Mouse (Mus musculus) neural tube, embryonic 11.5 days (tissue): ENCODE data around the gene Moxd1. TPM values are rescaled to one million over a fixed set of nuclear protein-coding genes. Genes with fewer than 3 reads are reported as not detected.

Source experiments
- ATAC-seq: fragments of 200-750 bp; cut with Nextera tagmentation; 2 replicates; pipeline ENCODE4 v1.8.0; 2017; ENCODE audit warnings: moderate number of reproducible peaks, mild to moderate bottlenecking, moderate TSS enrichment, moderate library complexity; ENCODE audit not compliant: insufficient read depth, low FRiP score, low TSS enrichment
- DNase-seq: peaks from one replicate; pipeline ENCODE4 v3.0.0-alpha.2; 2015; ENCODE audit warnings: low spot score
- H3K27ac ChIP-seq: fragments of 300-500 bp; sonication (generic); 2 replicates; pipeline ENCODE4 v1.5.1; 2014; ENCODE audit warnings: low read depth, mild to moderate bottlenecking, low read length
- H3K27me3 ChIP-seq: fragments of 300-500 bp; sonication (generic); 2 replicates; pipeline ENCODE4 v1.6.1; 2014; ENCODE audit warnings: mild to moderate bottlenecking, low read length, mixed read lengths; ENCODE audit not compliant: control insufficient read depth, insufficient read depth
- H3K36me3 ChIP-seq: fragments of 300-500 bp; sonication (generic); 2 replicates; pipeline ENCODE4 v1.6.1; 2014; ENCODE audit warnings: mild to moderate bottlenecking, low read length, moderate library complexity, mixed read lengths; ENCODE audit not compliant: control insufficient read depth, insufficient read depth
- H3K4me1 ChIP-seq: fragments of 300-500 bp; sonication (generic); 2 replicates; pipeline ENCODE4 v1.6.1; 2014; ENCODE audit warnings: low read length, mixed read lengths; ENCODE audit not compliant: control insufficient read depth, insufficient read depth
- H3K4me2 ChIP-seq: fragments of 300-500 bp; sonication (generic); 2 replicates; pipeline ENCODE4 v1.6.1; 2014; ENCODE audit warnings: low read depth, mild to moderate bottlenecking, moderate library complexity
- H3K4me3 ChIP-seq: fragments of 300-500 bp; sonication (generic); 2 replicates; pipeline ENCODE4 v1.5.1; 2014; ENCODE audit warnings: low read depth, low read length
- H3K9ac ChIP-seq: fragments of 300-500 bp; sonication (generic); 2 replicates; pipeline ENCODE4 v1.6.1; 2014; ENCODE audit warnings: mild to moderate bottlenecking, low read length
- H3K9me3 ChIP-seq: fragments of 300-500 bp; sonication (generic); 2 replicates; pipeline ENCODE4 v1.6.1; 2016; ENCODE audit warnings: low read length; ENCODE audit not compliant: control insufficient read depth
- WGBS: fragments of 180-500 bp; shearing (Covaris S2); extraction: QIAGEN DNeasy Blood & Tissue Kit; methylation state at CpG from one replicate; pipeline ENCODE4 v1.1.7; 2014; 5-methylcytosine and 5-hydroxymethylcytosine counted together
- polyA plus RNA-seq: library from polyadenylated mRNA; unstranded; fragments of >200 nt; fragmentation: Nextera tagmentation; extraction: Ambion mirVana; gene quantifications from 2 replicates; pipeline ENCODE4 v1.2.1, GENCODE M21; 2014

The Moxd1 gene
- polyA plus RNA-seq, 1 experiment from 2014 or later: 45.8 TPM

DNA sequence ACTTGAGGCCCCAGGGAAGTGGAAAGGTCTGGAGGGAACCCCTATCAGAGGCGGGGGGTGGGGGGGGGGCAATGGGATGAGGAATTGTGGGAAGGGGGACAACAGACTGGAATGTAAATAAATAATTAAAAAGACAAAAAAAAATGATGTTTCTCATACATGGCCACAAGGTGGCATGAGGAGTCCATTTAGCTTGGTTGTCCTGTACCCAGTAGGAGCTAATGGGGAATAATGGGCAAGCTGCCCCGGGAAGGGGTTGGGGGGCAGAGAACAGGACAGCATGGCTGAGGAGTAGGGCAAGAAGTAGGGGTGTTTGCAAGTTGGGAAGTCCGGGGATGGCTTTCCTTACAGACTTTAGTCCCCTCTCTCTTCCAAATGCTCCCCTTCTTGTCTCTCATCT, 109.5 kb downstream of the Moxd1 start:
- DNase-seq: no peak
- Histone ChIP-seq H3K36me3 (no peaks in the 10 kb centered on the region), H3K4me3 (no peak overlapping the region), H3K27me3 (no peaks in the 10 kb centered on the region), H3K9me3 (no peaks in the 10 kb centered on the region), H3K9ac (no peak overlapping the region), H3K4me2 (no peak overlapping the region), H3K27ac (no peak overlapping the region), H3K4me1 (no peaks in the 10 kb centered on the region)
- 52% methylated on average over 3 of the region's 3 CpGs for WGBS
- ATAC-seq: no peak

DNA sequence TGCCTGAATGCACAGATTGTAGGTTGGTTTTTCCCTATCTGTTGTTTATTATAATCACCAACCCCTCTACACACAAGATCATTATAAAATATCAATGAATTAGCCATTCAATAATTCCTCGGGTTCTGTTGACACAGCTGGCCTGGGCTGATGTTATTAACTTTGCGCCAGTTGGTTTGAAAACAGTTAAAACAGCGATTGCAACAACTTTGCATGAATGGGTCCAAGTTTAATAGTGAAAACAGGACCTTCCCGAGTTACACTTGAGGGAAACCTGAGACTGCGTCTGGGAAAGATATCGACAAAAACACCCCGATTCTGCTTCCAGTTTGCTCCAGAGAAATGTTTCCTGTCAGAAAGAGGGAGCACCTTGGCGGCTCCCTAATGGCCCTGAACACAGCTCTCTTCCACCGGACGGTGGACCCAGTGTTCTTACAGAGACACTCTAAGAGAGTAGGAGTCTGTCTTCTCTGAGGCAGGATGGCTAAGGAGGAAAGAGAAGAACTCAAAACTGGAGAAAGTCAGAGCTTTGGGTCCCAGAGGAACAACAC, 116.4 kb downstream of the Moxd1 start:
- 71% methylated on average over 10 of the region's 10 CpGs for WGBS

DNA sequence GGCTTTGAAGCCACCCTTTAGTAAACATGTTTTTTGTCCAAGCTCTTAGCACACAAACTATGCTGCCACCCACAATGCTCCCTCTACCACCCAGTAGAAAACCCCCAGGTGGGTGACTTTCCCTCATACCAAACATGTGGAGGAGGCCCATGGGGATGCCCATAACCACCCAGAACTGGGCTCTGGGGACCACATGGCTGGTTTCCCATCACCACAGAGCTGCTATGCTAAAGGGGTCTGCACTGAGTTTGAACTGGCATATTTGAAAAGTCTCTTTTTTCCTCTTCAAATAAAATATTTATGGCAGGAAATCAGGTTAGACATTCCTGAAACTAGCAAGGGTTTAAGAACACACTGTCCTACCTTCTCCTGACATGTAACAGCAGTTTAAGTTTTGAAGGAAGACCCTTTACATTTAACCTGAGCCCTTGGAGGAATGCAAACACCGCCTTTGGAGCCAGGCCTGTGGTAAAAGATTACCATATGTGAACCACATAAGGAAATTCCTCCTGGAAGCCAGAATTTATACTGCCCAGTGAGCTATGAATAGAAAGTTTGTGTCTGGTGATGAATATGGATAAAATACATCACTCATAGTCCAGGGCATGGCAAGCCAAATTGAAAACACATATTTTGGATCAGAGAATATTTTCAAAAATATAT, 117.4 kb downstream of the Moxd1 start:
- DNase-seq (no peak), ATAC-seq (no peak)
- Histone ChIP-seq H3K9me3 (no peaks in the 10 kb centered on the region), H3K27me3 (no peaks in the 10 kb centered on the region), H3K4me2 (no peak overlapping the region), H3K9ac (no peak overlapping the region), H3K4me1 (no peaks in the 10 kb centered on the region), H3K4me3 (no peak overlapping the region), H3K36me3 (no peaks in the 10 kb centered on the region), H3K27ac (no peak overlapping the region)
- WGBS: 68% methylated on average over 1 of the region's 1 CpGs

More for the DNA sequence above, 116.4 kb downstream of the Moxd1 start:
- Histone ChIP-seq H3K4me3 (no peak overlapping the region), H3K4me2 (no peak overlapping the region), H3K4me1 (no peaks in the 10 kb centered on the region), H3K27ac (no peak overlapping the region), H3K9ac (no peak overlapping the region), H3K9me3 (no peaks in the 10 kb centered on the region), H3K36me3 (no peaks in the 10 kb centered on the region), H3K27me3 (no peaks in the 10 kb centered on the region)
- DNase-seq (no peak), ATAC-seq (no peak)

DNA sequence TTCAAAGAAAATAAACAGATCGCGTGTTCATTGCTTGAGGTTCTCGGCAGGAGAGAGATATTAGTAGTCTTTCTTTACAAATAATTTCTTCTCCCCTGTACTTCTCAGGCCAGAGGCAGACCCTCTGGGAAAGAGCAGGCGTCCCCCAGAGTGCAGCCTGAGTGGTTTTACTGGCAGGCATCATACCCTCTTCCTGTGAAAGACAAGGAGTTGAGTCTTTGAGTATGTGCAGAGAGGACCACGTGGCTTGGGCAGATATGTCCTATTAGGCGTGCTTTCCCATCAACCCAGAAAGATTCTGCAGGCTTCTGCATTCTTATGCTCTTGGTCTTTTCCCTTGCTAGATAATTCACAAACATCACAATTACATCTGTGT, 117.9 kb downstream of the Moxd1 start:
- WGBS: 72% methylated on average over 6 of the region's 6 CpGs
- H3K4me1 ChIP-seq: no peaks in the 10 kb centered on the region
- no peaks in the 10 kb centered on the region for H3K36me3 ChIP-seq
- no peaks in the 10 kb centered on the region for H3K27me3 ChIP-seq
- H3K9ac ChIP-seq: no peak overlapping the region
- H3K4me2 ChIP-seq: no peak overlapping the region
- H3K9me3 ChIP-seq: no peaks in the 10 kb centered on the region
- no peak for ATAC-seq
- no peak overlapping the region for H3K27ac ChIP-seq
- no peak for DNase-seq
- H3K4me3 ChIP-seq: no peak overlapping the region

DNA sequence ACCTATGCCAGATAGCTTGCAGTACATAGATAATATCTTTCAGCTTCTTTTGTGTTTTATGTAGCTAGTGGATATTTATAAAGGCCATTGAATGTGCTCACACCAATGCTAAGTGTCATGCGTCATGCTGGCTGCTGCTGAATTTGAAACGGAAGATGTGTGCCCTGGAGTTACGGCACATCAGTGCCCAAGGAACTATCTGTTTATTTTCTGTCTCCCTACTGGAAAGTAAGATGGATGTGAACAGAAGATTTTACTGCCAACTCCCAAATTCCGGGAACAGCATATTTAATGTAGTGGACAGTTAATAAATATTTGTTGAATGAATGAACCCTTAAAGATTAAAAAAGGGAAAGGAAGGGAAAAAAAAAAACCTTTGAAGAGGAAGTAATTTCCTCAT, 119.8 kb downstream of the Moxd1 start:
- no peak for ATAC-seq

More for the DNA sequence above, 119.8 kb downstream of the Moxd1 start:
- Histone ChIP-seq H3K36me3 (no peaks in the 10 kb centered on the region), H3K9ac (no peak overlapping the region), H3K4me3 (no peak overlapping the region), H3K4me2 (no peak overlapping the region), H3K4me1 (no peaks in the 10 kb centered on the region), H3K27ac (no peak overlapping the region), H3K27me3 (no peaks in the 10 kb centered on the region), H3K9me3 (no peaks in the 10 kb centered on the region)
- no peak for DNase-seq
- 56% methylated on average over 4 of the region's 4 CpGs for WGBS

Other genes starting within 250 kb of the Moxd1 start
- not detected in 2 replicates for gene Taar6, start 237.9 kb upstream of the Moxd1 start, polyA plus RNA-seq
- gene Taar7a, start 230.0 kb upstream of the Moxd1 start, polyA plus RNA-seq: not detected in 2 replicates
- gene Taar7b, start 223.6 kb upstream of the Moxd1 start, polyA plus RNA-seq: not detected in 2 replicates
- not detected in 2 replicates for gene Taar7d, start 196.3 kb upstream of the Moxd1 start, polyA plus RNA-seq
- not detected in 2 replicates for gene Taar7e, start 185.9 kb upstream of the Moxd1 start, polyA plus RNA-seq
- not detected in 2 replicates for gene Taar7f, start 174.0 kb upstream of the Moxd1 start, polyA plus RNA-seq
- gene Taar8a, start 147.0 kb upstream of the Moxd1 start, polyA plus RNA-seq: not detected in 2 replicates
- gene Taar8b, start 131.2 kb upstream of the Moxd1 start, polyA plus RNA-seq: not detected in 2 replicates
- not detected in 2 replicates for gene Taar8c, start 121.6 kb upstream of the Moxd1 start, polyA plus RNA-seq
- not detected in 2 replicates for gene Taar9, start 114.0 kb upstream of the Moxd1 start, polyA plus RNA-seq
- 112 and 126 TPM in 2 replicates for gene Stx7, start 74.2 kb upstream of the Moxd1 start, polyA plus RNA-seq